Mouse (Mus musculus) left cerebral cortex, postnatal 25 days (tissue): ENCODE measurements around the gene Zfp365. TPM values are rescaled to one million over a fixed set of nuclear protein-coding genes. Genes with fewer than 3 reads are reported as not detected.

Experiments
- DNase-seq, 2 experiments: peaks; one replicate each; pipeline ENCODE4 v3.0.0; 2022; ENCODE audit warnings: low spot score in 2 of 2, mixed read lengths in 1 of 2
- intact Hi-C: fragments of 180-260 bp; cut with DNase I; formaldehyde crosslinking; loops from one replicate; pipeline ENCODE4 v1.15.1; 2025
- total RNA-seq, 2 experiments: library from RNA; stranded (reverse); gene quantifications; 2 replicates each; pipeline ENCODE4 v1.2.3; 2021

Gene Zfp365
- total RNA-seq, 2 experiments from 2014 or later, result 440 to 454 TPM

GRCm38 (mm10) chr10:67857561-67857906 is 54.9 kb downstream of the Zfp365 start:
- intact Hi-C loops, result loop anchor here (5.0 kb wide), 2 partner anchors 55 to 130 kb away; no protein-coding TSS in a partner anchor
- DNase-seq, result no peak

GRCm38 (mm10) chr10:67856791-67857560 is 55.5 kb downstream of the Zfp365 start:
- intact Hi-C loops, result loop anchor here (5.0 kb wide), 2 partner anchors 55 to 130 kb away; no protein-coding TSS in a partner anchor
- no peak for DNase-seq

GRCm38 (mm10) chr10:67855760-67856159 is 56.7 kb downstream of the Zfp365 start:
- peak; percentile 28 to 32 for DNase-seq
- intact Hi-C loops, result loop anchor here (5.0 kb wide), 2 partner anchors 53 to 128 kb away; no protein-coding TSS in a partner anchor

GRCm38 (mm10) chr10:67852411-67852810 is 60.1 kb downstream of the Zfp365 start:
- intact Hi-C loops, result no loop called here
- no peak for DNase-seq

- DNase-seq, result peak in 1 of 2 experiments; percentile 42
- intact Hi-C loops, result no loop called here
Measured at GRCm38 (mm10) chr10:67851079-67851478, 61.4 kb downstream of the Zfp365 start.

- no peak for DNase-seq
- intact Hi-C loops, result no loop called here
Measured at GRCm38 (mm10) chr10:67846016-67846650, 66.3 kb downstream of the Zfp365 start.

- intact Hi-C loops, result no loop called here
- DNase-seq, result no peak
Measured at GRCm38 (mm10) chr10:67841596-67841995, 70.9 kb downstream of the Zfp365 start.

GRCm38 (mm10) chr10:67840735-67841134 is 71.7 kb downstream of the Zfp365 start:
- intact Hi-C loops, result no loop called here
- DNase-seq, result no peak

GRCm38 (mm10) chr10:67839156-67839555 is 73.3 kb downstream of the Zfp365 start:
- intact Hi-C loops, result no loop called here
- no peak for DNase-seq

- peak in 1 of 2 experiments; percentile 76 for DNase-seq
Measured at GRCm38 (mm10) chr10:67836426-67836825, 76.0 kb downstream of the Zfp365 start.

More at GRCm38 (mm10) chr10:67836426-67836825, 76.0 kb downstream of the Zfp365 start:
- intact Hi-C loops, result no loop called here

Other genes with a start within 250 kb of the Zfp365 start
- 1 to 10 TPM; 3.8 to 5.6 TPM for gene Rtkn2, start 66.9 kb upstream of the Zfp365 start, total RNA-seq